Mouse (Mus musculus) cerebellum, adult 18-20 months (tissue): Measurements from ENCODE around the gene Dock4.

Experiments
- DNase-seq, 2 experiments: peaks; one replicate each; pipeline ENCODE4 v3.0.0; 2021

Gene Dock4

DNA sequence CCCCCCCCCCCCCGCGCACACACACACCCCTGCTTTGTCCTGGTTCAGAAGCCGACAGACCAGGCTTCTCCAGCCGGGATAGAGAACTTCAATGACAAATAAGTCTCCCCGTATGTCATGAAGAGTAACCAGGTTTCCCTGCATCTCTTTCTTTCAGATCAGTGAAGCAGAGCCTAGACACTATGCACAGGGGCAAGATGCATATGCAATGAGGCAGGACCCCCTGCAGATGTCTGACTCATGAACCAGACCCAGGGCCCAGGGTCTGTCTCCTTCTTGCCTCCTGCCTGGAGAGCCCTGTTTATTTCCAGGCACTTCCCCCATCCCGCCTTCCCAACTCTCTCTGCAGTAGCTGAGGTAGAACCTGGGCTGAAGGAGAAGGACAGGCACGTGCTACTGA lies 448.0 kb downstream of the Dock4 start:
- DNase-seq: no peak

- DNase-seq: no peak
Observed at GRCm38 (mm10) chr12:40894695-40895094, 448.9 kb downstream of the Dock4 start.
